Mouse (Mus musculus): ENCODE results near the gene Ptk7.

DNA sequence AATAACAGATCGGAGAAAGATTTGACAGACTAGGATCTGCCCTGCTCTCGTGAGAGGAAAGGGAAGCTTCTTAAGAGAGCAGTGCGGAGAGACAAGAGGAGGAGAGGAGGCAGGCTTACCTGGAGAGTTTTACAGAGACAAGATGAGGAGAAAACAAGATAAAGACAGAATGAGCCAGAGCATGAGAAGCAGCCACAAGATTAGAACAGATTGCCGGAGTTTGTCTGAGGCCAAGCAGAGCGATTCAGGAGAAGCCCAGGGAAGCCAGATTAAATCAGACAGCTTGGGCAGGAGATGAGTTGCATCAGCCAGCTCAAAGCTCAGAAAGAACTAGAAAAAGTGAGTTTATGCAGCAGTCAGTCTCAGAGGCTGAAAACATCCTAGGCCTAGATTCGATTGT, 40.4 kb downstream of the Ptk7 start:
- TF ChIP-seq CTCF (IDR thresholded peaks at IDR 0.05; ENCODE audit: extremely low read depth, insufficient read length, insufficient replicate concordance, low read depth, low read length) (no peak), POLR2A (IDR thresholded peaks at IDR 0.05; ENCODE audit: low read depth, low read length) (no peak)

Measured in small intestine, adult 2 months (tissue).